Mouse (Mus musculus) adrenal gland (tissue): Measurements from ENCODE around the gene Cltc.
"Not testable (repeated sequence)": the region's sequence is repeated elsewhere in the genome, so short reads cannot be mapped to it uniquely, and the experiment has no call there.

Experiments
- intact Hi-C: fragments of 180-260 bp; cut with DNase I; formaldehyde crosslinking; loops from one replicate; pipeline ENCODE4 v1.15.1; 2025

Gene Cltc

GRCm38 (mm10) chr11:86739470-86739869 is 17.9 kb downstream of the Cltc start:
- intact Hi-C loops: no loop called here

- intact Hi-C loops: no loop called here
Observed at GRCm38 (mm10) chr11:86738956-86739355, 18.4 kb downstream of the Cltc start.

- intact Hi-C loops: not testable (repeated sequence)
Observed at GRCm38 (mm10) chr11:86738308-86738707, 19.1 kb downstream of the Cltc start.

- intact Hi-C loops: no loop called here
Observed at GRCm38 (mm10) chr11:86737301-86738000, 19.9 kb downstream of the Cltc start.

GRCm38 (mm10) chr11:86734993-86735392 is 22.4 kb downstream of the Cltc start:
- intact Hi-C loops: no loop called here

DNA sequence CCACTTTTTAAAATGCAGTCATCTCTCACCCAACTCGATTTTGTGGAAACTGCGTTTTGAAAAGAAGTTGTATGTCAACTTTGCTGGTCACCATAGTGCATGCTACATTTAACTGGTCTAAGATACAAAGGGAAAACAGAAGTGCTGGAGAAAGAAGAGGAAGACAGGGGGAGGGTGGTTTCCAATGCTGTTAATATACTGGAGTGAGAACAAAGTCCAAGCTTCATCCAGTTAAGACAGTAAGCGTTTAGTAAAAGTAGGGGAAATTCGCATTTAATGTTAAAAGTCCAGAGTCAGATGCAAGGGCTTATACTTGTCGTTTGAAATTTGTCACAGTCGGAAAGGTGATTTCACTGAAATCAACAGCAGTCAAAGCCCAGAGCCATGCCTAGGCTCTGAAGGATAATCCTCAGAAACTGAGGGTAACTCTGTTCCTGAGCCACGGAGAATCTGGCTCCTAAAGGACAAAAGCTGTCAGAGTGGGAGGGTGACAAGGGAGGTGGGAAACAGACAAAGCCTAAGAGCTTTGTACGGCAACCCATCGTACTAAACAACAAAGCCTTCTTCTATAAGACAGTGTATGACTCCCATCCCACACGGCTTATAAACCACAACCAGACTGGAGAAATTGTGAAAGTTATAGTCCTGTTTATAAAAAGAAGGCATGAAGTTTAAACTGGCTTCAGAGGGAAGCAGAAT is 23.0 kb downstream of the Cltc start:
- intact Hi-C loops: no loop called here

DNA sequence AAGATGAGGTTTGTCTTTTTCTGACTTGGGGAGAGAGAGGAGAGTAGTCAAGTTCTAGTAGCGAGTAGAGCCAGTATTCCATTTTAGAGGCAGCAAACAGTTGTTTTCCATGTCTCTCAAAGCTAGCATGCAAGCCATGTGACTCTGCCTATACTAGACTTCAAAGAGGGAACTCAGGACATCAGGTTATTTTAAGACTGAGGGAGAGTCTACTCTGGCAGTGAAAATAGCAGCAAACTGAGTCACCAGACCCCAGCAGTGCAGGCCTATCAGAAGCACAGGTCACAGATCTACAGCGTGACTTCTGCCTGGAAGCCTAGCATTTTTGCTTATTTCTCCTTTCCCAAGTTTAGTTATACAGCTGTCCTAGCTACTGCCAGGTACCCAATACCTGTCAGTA is 25.9 kb downstream of the Cltc start:
- intact Hi-C loops: no loop called here

GRCm38 (mm10) chr11:86725607-86726006 is 31.8 kb downstream of the Cltc start:
- intact Hi-C loops: no loop called here

GRCm38 (mm10) chr11:86724982-86725381 is 32.4 kb downstream of the Cltc start:
- intact Hi-C loops: no loop called here

DNA sequence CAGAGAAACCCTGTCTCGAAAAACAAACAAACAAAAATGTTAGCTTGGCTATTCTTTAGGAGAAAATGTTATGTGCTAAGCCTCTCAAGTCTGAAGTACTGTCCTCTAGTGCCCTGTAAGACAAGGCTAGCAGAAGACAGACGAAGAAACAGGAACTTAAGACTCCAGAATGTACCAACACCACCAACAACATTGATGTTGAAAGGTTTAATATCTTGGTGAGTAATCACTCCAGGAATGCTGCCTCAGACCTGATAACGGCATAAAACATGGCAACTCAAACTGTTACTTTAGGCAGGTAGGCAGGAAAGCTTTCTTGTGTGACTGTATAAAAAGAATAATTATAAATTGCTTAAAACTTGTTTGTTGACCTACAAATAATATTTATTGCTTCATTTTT is 33.4 kb downstream of the Cltc start:
- intact Hi-C loops: no loop called here

DNA sequence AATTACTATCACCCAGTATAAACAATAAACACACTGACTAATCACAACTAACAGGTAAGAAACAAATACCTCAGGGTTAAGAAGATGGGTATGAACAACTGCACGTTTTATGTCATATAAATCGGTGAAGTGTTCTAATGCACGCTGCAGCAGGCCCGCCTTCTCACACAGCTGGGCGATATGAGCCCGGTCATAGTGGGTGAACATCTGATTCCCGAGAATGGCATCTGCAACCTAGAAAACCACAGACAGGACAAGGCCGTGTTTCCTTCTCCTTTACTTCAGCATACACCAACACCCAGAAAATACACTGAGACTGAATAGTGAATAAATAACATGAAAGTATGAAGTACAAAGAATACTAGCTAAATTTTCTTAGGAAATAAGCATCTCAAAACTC is 38.0 kb downstream of the Cltc start:
- intact Hi-C loops: no loop called here

DNA sequence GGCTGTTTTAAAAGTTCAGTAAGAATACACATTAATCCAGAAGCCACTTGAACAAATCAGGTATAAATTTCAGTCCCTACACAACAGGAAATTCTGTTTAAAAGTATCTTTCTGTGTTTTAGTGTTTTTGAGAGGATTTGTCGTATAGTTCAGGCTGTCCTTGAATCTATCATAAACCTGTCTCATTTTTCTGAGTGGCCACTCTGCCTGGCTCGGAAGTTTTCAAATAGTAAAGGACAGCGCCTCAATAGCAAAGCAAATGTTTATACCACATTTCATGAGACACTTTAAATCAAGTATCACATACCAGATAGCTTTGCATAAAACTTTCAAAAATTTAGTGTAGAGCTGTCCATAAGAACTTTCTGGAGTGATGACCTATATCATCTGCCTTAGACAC is 39.0 kb downstream of the Cltc start:
- intact Hi-C loops: no loop called here

- intact Hi-C loops: no loop called here
Observed at GRCm38 (mm10) chr11:86717306-86718065, 39.9 kb downstream of the Cltc start.

- intact Hi-C loops: no loop called here
Observed at GRCm38 (mm10) chr11:86714606-86715005, 42.8 kb downstream of the Cltc start.

DNA sequence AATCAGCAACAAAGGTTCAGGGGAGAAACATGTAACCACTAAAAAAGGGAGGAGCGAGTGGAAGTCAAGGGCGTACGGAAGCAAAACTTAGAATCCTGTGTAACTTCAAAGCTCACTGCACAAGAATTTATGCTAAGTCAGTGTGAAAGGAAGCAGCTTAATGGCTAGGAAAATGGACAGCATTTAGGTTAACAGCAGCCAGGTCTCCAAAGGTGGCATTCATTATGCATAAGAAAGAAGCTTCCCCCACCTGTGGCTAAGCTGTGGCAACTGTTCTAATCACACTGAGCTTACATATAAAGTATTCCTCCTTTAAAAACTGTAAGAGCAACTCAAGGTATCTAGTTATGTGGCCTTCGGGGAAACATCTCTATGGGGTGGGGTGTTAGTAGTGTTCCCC is 56.2 kb downstream of the Cltc start:
- intact Hi-C loops: no loop called here

DNA sequence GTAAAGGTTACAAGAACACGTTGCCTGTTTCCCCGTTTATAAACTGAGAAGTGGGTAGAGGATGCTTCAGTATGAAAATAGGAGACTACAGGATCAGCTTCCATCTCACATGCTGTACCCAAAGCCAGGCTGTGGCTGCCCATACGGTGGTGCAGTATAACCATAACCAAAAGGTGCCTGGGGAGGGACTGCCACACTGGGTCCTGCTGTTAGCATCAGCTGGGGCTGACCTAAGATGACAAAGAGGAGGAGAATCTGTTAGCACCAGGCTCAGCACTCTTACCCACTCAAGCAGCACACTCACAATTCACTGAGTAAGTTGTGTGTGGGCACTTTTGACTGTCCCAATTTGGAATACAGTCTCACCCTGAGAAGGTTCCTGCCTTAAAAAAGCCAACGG is 61.9 kb downstream of the Cltc start:
- intact Hi-C loops: no loop called here

DNA sequence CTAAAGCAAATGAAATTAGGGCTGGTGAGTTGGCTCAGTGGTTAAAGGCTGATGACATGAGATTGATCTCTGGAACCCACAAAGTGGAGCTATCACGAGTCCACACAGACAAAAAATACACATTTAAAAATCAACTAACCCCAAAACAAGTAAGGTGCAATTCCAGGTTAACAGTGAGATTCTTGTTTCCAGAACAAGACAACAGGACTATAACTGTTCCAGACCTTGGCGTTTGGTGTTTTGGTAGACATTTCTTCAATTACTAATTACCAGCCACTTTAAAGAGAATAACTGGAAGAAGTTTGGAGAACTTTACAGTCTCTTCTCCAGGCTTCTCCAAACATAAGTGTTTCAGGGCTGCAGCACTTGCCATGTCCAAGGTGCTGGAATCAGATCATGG is 64.8 kb downstream of the Cltc start:
- intact Hi-C loops: no loop called here

DNA sequence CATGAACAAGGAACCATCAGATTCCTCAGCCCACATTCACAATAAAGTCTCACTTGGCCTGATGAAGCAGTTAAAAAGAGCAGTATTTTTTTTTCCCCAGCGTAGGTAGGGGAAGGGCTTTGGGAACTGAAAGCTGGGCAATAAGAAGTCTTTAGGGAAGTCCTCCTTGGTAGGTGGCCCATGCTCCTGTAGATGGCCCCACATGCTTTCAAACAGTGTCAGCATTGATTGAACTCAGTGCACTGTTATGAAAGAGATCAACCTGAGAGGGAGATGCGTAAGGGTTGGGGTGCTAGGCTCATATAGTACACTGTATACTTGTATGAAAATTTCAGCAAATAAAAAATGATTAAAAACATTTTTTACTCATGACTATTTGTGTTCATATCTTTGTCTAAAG is 65.4 kb downstream of the Cltc start:
- intact Hi-C loops: no loop called here

- intact Hi-C loops: no loop called here
Observed at GRCm38 (mm10) chr11:86691482-86691881, 65.9 kb downstream of the Cltc start.

DNA sequence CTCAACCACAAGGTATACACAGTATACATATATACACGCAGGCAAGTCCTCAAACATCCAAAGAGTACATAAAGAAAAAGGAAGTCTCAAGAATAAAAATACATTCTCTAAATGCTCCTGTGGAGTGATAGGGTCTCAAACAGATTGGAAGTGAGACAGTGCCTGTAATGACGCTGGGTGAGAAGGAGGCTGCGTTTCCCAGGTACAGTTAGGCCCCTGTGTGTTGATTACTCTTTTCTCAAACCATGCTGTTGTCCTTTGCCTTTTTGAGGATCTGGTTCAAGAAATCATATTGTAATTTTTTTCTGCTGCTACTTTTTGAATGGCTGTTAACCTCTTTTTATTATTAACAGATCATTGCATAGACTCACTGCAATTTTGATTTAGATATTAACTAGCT is 67.0 kb downstream of the Cltc start:
- intact Hi-C loops: no loop called here

DNA sequence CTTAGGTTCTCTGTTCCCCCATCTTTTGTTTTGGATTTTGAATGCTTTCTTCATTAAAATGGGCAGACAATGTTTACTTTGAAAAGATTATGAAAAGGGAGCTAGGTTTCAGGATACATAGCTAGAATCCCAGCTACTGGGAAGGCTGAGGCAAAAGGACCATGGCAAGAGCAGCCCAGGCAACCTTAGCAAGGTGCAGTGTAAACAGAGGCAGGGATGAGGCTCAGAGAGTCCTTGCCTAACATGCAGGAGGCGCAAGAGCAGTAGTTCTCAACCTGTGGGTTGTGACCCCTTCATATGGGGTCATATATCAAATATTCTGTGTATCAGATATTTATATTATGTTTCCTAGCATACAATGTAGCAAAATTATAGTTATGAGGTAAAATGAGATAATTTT is 72.0 kb downstream of the Cltc start:
- intact Hi-C loops: no loop called here
